Mouse (Mus musculus) kidney, postnatal 0 days (tissue): ENCODE data around the gene Adgrg4. TPM values are rescaled to one million over a fixed set of nuclear protein-coding genes. Genes with fewer than 3 reads are reported as not detected.

ENCODE experiments used
- ATAC-seq: fragments of 200-750 bp; cut with Nextera tagmentation; replicated peaks from 2 replicates; pipeline ENCODE4 v1.8.0; 2017; ENCODE audit warnings: low read depth, moderate number of reproducible peaks, moderate TSS enrichment, moderate library complexity; ENCODE audit not compliant: low FRiP score
- DNase-seq: peaks from one replicate; pipeline ENCODE4 v3.0.0-alpha.2; 2016; ENCODE audit warnings: low spot score
- H3K27ac ChIP-seq: fragments of 300-500 bp; sonication (generic); 2 replicates; pipeline ENCODE4 v1.5.1; 2014; ENCODE audit warnings: mild to moderate bottlenecking
- H3K27me3 ChIP-seq: fragments of 300-500 bp; sonication (generic); 2 replicates; pipeline ENCODE4 v1.6.1; 2014; ENCODE audit warnings: low read length, mixed read lengths; ENCODE audit not compliant: insufficient read depth
- H3K36me3 ChIP-seq: fragments of 300-500 bp; sonication (generic); 2 replicates; pipeline ENCODE4 v1.6.1; 2014; ENCODE audit warnings: low read length, mixed read lengths; ENCODE audit not compliant: insufficient read depth
- H3K4me1 ChIP-seq: fragments of 300-500 bp; sonication (generic); replicated peaks from 2 replicates; pipeline ENCODE4 v1.6.1; 2014; ENCODE audit warnings: antibody characterized with exemption, low read length, mixed read lengths; ENCODE audit not compliant: insufficient read depth
- H3K4me2 ChIP-seq: fragments of 300-500 bp; sonication (generic); 2 replicates; pipeline ENCODE4 v1.6.1; 2014; ENCODE audit warnings: mild to moderate bottlenecking, low read length, moderate library complexity, mixed read lengths
- H3K4me3 ChIP-seq: fragments of 300-500 bp; sonication (generic); replicated peaks from 2 replicates; pipeline ENCODE4 v1.5.1; 2014; ENCODE audit warnings: low read depth, low read length
- H3K9ac ChIP-seq: fragments of 300-500 bp; sonication (generic); 2 replicates; pipeline ENCODE4 v1.6.1; 2014; ENCODE audit warnings: low read depth, low read length
- H3K9me3 ChIP-seq: fragments of 300-500 bp; sonication (generic); replicated peaks from 2 replicates; pipeline ENCODE4 v1.6.1; 2016; ENCODE audit warnings: low read length, inconsistent platforms, mixed read lengths
- CTCF ChIP-seq: IDR thresholded peaks from 2 replicates; pipeline ENCODE4 v1.5.1; 2016; ENCODE audit warnings: antibody characterized with exemption, low read depth, mild to moderate bottlenecking, moderate library complexity
- WGBS: fragments of 180-500 bp; shearing (Covaris S2); extraction: QIAGEN DNeasy Blood & Tissue Kit; methylation state at CpG from one replicate; pipeline ENCODE4 v1.1.7; 2014; 5-methylcytosine and 5-hydroxymethylcytosine counted together
- polyA plus RNA-seq: library from polyadenylated mRNA; unstranded; fragments of >200 nt; fragmentation: Nextera tagmentation; extraction: Ambion mirVana; gene quantifications from 2 replicates; pipeline ENCODE4 v1.2.1, GENCODE M21; 2015

The Adgrg4 gene
- polyA plus RNA-seq, 1 experiment from 2014 or later, result 0.04 TPM

- 72% methylated on average over 2 of the region's 2 CpGs for WGBS
- Histone ChIP-seq H3K4me1 (no peaks in the 10 kb centered on the region), H3K27ac (no peak overlapping the region), H3K27me3 (no peaks in the 10 kb centered on the region), H3K4me2 (no peak overlapping the region), H3K9ac (no peak overlapping the region), H3K4me3 (no peak overlapping the region), H3K9me3 (no peaks in the 10 kb centered on the region), H3K36me3 (no peaks in the 10 kb centered on the region)
- TF ChIP-seq CTCF, result no peak
- DNase-seq, result no peak
- ATAC-seq, result no peak
Measured at GRCm38 (mm10) chrX:57012891-57013290, 142.9 kb downstream of the Adgrg4 start.

GRCm38 (mm10) chrX:57042774-57043173, 172.8 kb downstream of the Adgrg4 start, which contains the start of gene Brs3:
Gene Brs3 (plus strand): TSS chrX:57043074.
- Histone ChIP-seq H3K4me3 (no peak within 1 kb of the TSS), H3K9ac (no peak within 1 kb of the TSS), H3K27me3 (no peaks in the 10 kb centered on the region), H3K4me2 (no peak within 1 kb of the TSS), H3K4me1 (no peaks in the 10 kb centered on the region), H3K27ac (no peak within 1 kb of the TSS), H3K9me3 (no peaks in the 10 kb centered on the region), H3K36me3 (no peaks in the 10 kb centered on the region)
- DNase-seq (no peak), ATAC-seq (no peak)
- 74% methylated on average over 5 of the region's 5 CpGs for WGBS
- TF ChIP-seq CTCF, result no peak

GRCm38 (mm10) chrX:57043869-57044268, 173.9 kb downstream of the Adgrg4 start:
- Histone ChIP-seq H3K4me2 (no peak overlapping the region), H3K9ac (no peak overlapping the region), H3K36me3 (no peaks in the 10 kb centered on the region), H3K4me3 (no peak overlapping the region), H3K27me3 (no peaks in the 10 kb centered on the region), H3K27ac (no peak overlapping the region), H3K9me3 (no peaks in the 10 kb centered on the region), H3K4me1 (no peaks in the 10 kb centered on the region)
- TF ChIP-seq CTCF, result no peak
- no peak for ATAC-seq
- no peak for DNase-seq
- whole genome bisulfite sequencing, result 76% methylated on average over 6 of the region's 6 CpGs

Other genes starting within 250 kb of the Adgrg4 start
- gene Fhl1, start 138.4 kb upstream of the Adgrg4 start, polyA plus RNA-seq, result 93.3 and 98.5 TPM in 2 replicates
- gene Map7d3, start 47.8 kb upstream of the Adgrg4 start, polyA plus RNA-seq, result 2.6 and 3.0 TPM in 2 replicates
- not detected in 2 replicates for gene Brs3, start 172.9 kb downstream of the Adgrg4 start, polyA plus RNA-seq
- gene Htatsf1, start 183.4 kb downstream of the Adgrg4 start, polyA plus RNA-seq, result 66.8 and 71.2 TPM in 2 replicates
- 0.11 and 0.36 TPM in 2 replicates for gene Vgll1, start 217.9 kb downstream of the Adgrg4 start, polyA plus RNA-seq